ENCODE assay signal across 9 mouse cellular contexts in the genomic region with DNA sequence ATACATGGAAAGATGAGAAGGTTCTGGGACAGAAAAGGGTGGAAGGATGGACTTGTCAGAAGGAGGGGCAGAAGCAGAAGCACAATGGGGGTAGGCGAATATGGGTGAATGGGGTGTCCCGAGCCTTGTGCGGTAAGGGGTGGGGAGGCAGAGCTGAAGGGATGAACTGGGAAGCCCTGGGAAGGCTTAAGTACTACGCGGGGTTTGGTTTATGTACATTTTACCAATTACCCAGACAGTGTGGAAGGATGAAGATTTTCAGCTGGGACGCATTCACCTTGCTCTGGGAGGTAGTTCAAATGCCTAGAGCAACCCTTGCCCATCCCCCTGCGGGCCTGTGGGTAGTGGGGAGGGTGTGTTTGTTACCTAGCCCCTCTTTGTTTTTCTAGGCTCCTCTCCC. TPM values are rescaled to one million over a fixed set of nuclear protein-coding genes. Genes with fewer than 3 reads are reported as not detected.
DNase-seq lines count a peak whose midpoint lies in the region; ATAC-seq lines count a peak whose summit lies in the region.
"Had no signal": no experiment of that assay in that cellular context is flagged by ENCODE, and none has a peak within 500 bp of the region (broad histone marks: within the 10 kb centered on the region; RNA-seq: fewer than 3 reads in every experiment).

No protein-coding gene starts in this region.

- H3K9ac ChIP-seq in liver, embryonic 11.5 days (ENCODE audit: low read depth, low read length) = peak overlapping the region; percentile 80

- 34% methylated on average over 7 of the region's 7 CpGs for WGBS in liver, embryonic 11.5 days

- ATAC-seq in erythroblast, adult 5-6 weeks (replicated peaks; ENCODE audit: low FRiP score, poor library complexity, severe bottlenecking) = no peak
- no peak for ATAC-seq in liver, embryonic 11.5 days (replicated peaks; ENCODE audit: low FRiP score)
- ATAC-seq in granulocyte monocyte progenitor cell, adult 5-6 weeks (replicated peaks; ENCODE audit: poor library complexity, severe bottlenecking) = no peak

- peak overlapping the region; percentile 73 for H3K4me3 ChIP-seq in erythroblast, embryonic 14.5 days (replicated peaks)
- H3K4me3 ChIP-seq in liver, embryonic 11.5 days (ENCODE audit: low read depth, low read length) = peak overlapping the region; percentile 84

- peak overlapping the region; percentile 84; the same call in 1 of the 2 replicates for H3K27ac ChIP-seq in liver, embryonic 11.5 days (ENCODE audit: low read depth, low read length)

- H3K36me3 ChIP-seq in erythroblast, embryonic 14.5 days (ENCODE audit: control insufficient read depth) = peaks cover 35% of the 10 kb centered on the region
- peaks cover 7% of the 10 kb centered on the region; the same call in 1 of the 2 replicates for H3K36me3 ChIP-seq in liver, embryonic 11.5 days (ENCODE audit: control insufficient read depth, insufficient read depth, low read length)

- H3K4me2 ChIP-seq in liver, embryonic 11.5 days = peak overlapping the region; percentile 94

- peak; percentile 33 for DNase-seq in thymus, postnatal 14 days
- no peak for DNase-seq in thymus, adult 18-20 months
- no peak for DNase-seq in liver, embryonic 11.5 days (ENCODE audit: low spot score)
- DNase-seq in urinary bladder, adult 18-20 months (ENCODE audit: low spot score in 2 of 2) = no peak
- DNase-seq in right cerebral cortex, postnatal 10 days (ENCODE audit: low spot score in 2 of 2) = no peak

- peaks cover 50% of the 10 kb centered on the region for H3K27me3 ChIP-seq in erythroblast, embryonic 14.5 days (ENCODE audit: control insufficient read depth)
- H3K27me3 ChIP-seq in liver, embryonic 11.5 days (replicated peaks; ENCODE audit: control insufficient read depth, insufficient read depth, low read length) = peaks cover 6% of the 10 kb centered on the region; the same call in 1 of the 2 replicates

- H3K9me3 ChIP-seq in erythroblast, embryonic 14.5 days (ENCODE audit: control insufficient read depth, low read length) = no peaks in the 10 kb centered on the region
- no peaks in the 10 kb centered on the region for H3K9me3 ChIP-seq in liver, embryonic 11.5 days (ENCODE audit: control insufficient read depth, low read length)

- H3K4me1 ChIP-seq in erythroblast, embryonic 14.5 days (ENCODE audit: control insufficient read depth) = peaks cover 50% of the 10 kb centered on the region
- H3K4me1 ChIP-seq in liver, embryonic 11.5 days (replicated peaks; ENCODE audit: control insufficient read depth, insufficient read depth, low read length) = peaks cover 19% of the 10 kb centered on the region

RNA-seq across cellular contexts. Expression of a gene that starts 0.7 kb away (rescaled TPM):
- 2.6 and 3.9 TPM in 2 replicates for polyA plus RNA-seq in erythroblast, embryonic 14.5 days (2012)
- 12.7 and 23.2 TPM in 2 replicates for total RNA-seq in erythroblast, adult 5-6 weeks (2015; ENCODE audit: low replicate concordance)
- 9.1 and 15.7 TPM in 2 replicates for total RNA-seq in erythroblast, adult 5-6 weeks (2017; ENCODE audit: low replicate concordance)
- polyA plus RNA-seq in liver, embryonic 11.5 days (2014; fragmentation: Nextera tagmentation; extraction: Ambion mirVana) = 35.7 and 38.8 TPM in 2 replicates
- 27.8 and 41.3 TPM in 2 replicates for total RNA-seq in granulocyte monocyte progenitor cell, adult 5-6 weeks (2014; fragmentation: Nextera tagmentation)
- 16.0 and 16.3 TPM in 2 replicates for total RNA-seq in granulocyte monocyte progenitor cell, adult 5-6 weeks (2017)

RNA-seq across cellular contexts. Expression of a gene that starts 10.3 kb away (rescaled TPM):
- polyA plus RNA-seq in erythroblast, embryonic 14.5 days (2012) = 42.7 and 52.0 TPM in 2 replicates
- total RNA-seq in erythroblast, adult 5-6 weeks (2015; ENCODE audit: low replicate concordance) = 100 and 139 TPM in 2 replicates
- total RNA-seq in erythroblast, adult 5-6 weeks (2017; ENCODE audit: low replicate concordance) = 131 and 151 TPM in 2 replicates
- polyA plus RNA-seq in liver, embryonic 11.5 days (2014; fragmentation: Nextera tagmentation; extraction: Ambion mirVana) = 773 and 809 TPM in 2 replicates
- total RNA-seq in granulocyte monocyte progenitor cell, adult 5-6 weeks (2014; fragmentation: Nextera tagmentation) = 406 and 527 TPM in 2 replicates
- 494 and 518 TPM in 2 replicates for total RNA-seq in granulocyte monocyte progenitor cell, adult 5-6 weeks (2017)

RNA-seq across cellular contexts. Expression of a gene that starts 11.1 kb away (rescaled TPM):
- 0.18 and 0.22 TPM in 2 replicates for polyA plus RNA-seq in erythroblast, embryonic 14.5 days (2012)
- total RNA-seq in erythroblast, adult 5-6 weeks (2015; ENCODE audit: low replicate concordance) = 8.8 and 25.7 TPM in 2 replicates
- total RNA-seq in erythroblast, adult 5-6 weeks (2017; ENCODE audit: low replicate concordance) = 5.8 and 11.3 TPM in 2 replicates
- 3.3 and 3.4 TPM in 2 replicates for polyA plus RNA-seq in liver, embryonic 11.5 days (2014; fragmentation: Nextera tagmentation; extraction: Ambion mirVana)
- 41.1 and 50.1 TPM in 2 replicates for total RNA-seq in granulocyte monocyte progenitor cell, adult 5-6 weeks (2014; fragmentation: Nextera tagmentation)
- total RNA-seq in granulocyte monocyte progenitor cell, adult 5-6 weeks (2017) = 11.3 and 18.4 TPM in 2 replicates

RNA-seq across cellular contexts. Expression of a gene that starts 11.9 kb away (rescaled TPM):
- not detected in 2 replicates for polyA plus RNA-seq in erythroblast, embryonic 14.5 days (2012)
- total RNA-seq in erythroblast, adult 5-6 weeks (2015; ENCODE audit: low replicate concordance) = 0.38 TPM in 1 of 2 replicates, not detected in the other
- not detected in 2 replicates for total RNA-seq in erythroblast, adult 5-6 weeks (2017; ENCODE audit: low replicate concordance)
- polyA plus RNA-seq in liver, embryonic 11.5 days (2014; fragmentation: Nextera tagmentation; extraction: Ambion mirVana) = 1.9 and 2.4 TPM in 2 replicates
- total RNA-seq in granulocyte monocyte progenitor cell, adult 5-6 weeks (2014; fragmentation: Nextera tagmentation) = 6.8 and 7.4 TPM in 2 replicates
- total RNA-seq in granulocyte monocyte progenitor cell, adult 5-6 weeks (2017) = 0.67 and 1.8 TPM in 2 replicates

RNA-seq across cellular contexts. Expression of a gene that starts 12.0 kb away (rescaled TPM):
- 0.22 TPM in 1 of 2 replicates, not detected in the other for polyA plus RNA-seq in erythroblast, embryonic 14.5 days (2012)
- total RNA-seq in erythroblast, adult 5-6 weeks (2015; ENCODE audit: low replicate concordance) = not detected in 2 replicates
- not detected in 2 replicates for total RNA-seq in erythroblast, adult 5-6 weeks (2017; ENCODE audit: low replicate concordance)
- not detected in 2 replicates for polyA plus RNA-seq in liver, embryonic 11.5 days (2014; fragmentation: Nextera tagmentation; extraction: Ambion mirVana)
- not detected in 2 replicates for total RNA-seq in granulocyte monocyte progenitor cell, adult 5-6 weeks (2014; fragmentation: Nextera tagmentation)
- not detected in 2 replicates for total RNA-seq in granulocyte monocyte progenitor cell, adult 5-6 weeks (2017)
- total RNA-seq: common myeloid progenitor, adult 5-6 weeks had no signal
